Mouse (Mus musculus): ENCODE results near the gene Fcnb.

Gene Fcnb

GRCm38 (mm10) chr2:28032469-28032868, 52.2 kb downstream of the Fcnb start:
- no peak for DNase-seq (ENCODE audit: low read depth, low spot score)

DNA sequence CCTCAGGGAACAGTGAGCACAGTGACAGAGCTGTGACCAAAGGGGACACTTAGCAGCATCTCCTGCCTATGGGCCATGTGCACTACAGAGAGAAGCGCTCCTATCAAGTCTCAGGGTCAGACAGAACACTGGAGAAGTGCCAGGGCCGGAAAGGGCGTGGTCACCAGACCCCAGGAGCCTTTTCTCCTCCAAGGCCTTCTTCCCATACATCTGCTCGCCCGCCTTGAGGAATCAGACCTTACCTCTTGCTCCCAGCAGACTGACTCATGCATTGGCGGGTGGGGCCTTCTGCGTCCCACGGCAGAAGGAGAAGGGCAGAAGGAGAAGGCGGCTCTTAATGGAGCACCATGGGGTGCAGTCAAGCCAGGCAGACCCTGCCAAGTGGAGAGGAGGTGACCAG, 52.8 kb downstream of the Fcnb start:
- no peak for DNase-seq (ENCODE audit: low read depth, low spot score)

Measured in skeletal muscle tissue, adult 2 months (tissue).